10 mouse cellular contexts compared by ENCODE assay signal in genomic region chr17:65956993-65957781, GRCm38 (mm10). TPM values are rescaled to one million over a fixed set of nuclear protein-coding genes. Genes with fewer than 3 reads are reported as not detected.
DNase-seq lines count a peak whose midpoint lies in the region; ATAC-seq lines count a peak whose summit lies in the region.
"Had no signal": no experiment of that assay in that cellular context is flagged by ENCODE, and none has a peak within 500 bp of the region (broad histone marks: within the 10 kb centered on the region; RNA-seq: fewer than 3 reads in every experiment).

No protein-coding gene starts in this region.

- H3K9ac ChIP-seq in hindbrain, embryonic 11.5 days (ENCODE audit: low read depth, low read length): no peak overlapping the region
- H3K9ac ChIP-seq: neural tube, embryonic 13.5 days had no signal

- no peak for ATAC-seq in hindbrain, embryonic 11.5 days (ENCODE audit: low FRiP score)
- ATAC-seq: intestine, postnatal 0 days had no signal

- H3K4me3 ChIP-seq in hindbrain, embryonic 11.5 days (ENCODE audit: low read depth, low read length): no peak overlapping the region
- H3K4me3 ChIP-seq in forebrain, embryonic 10.5 days: no peak overlapping the region
- H3K4me3 ChIP-seq: neural tube, embryonic 13.5 days had no signal

- intact Hi-C loops in left cerebral cortex, postnatal 4 days (cut with DNase I): loop anchor here (10.0 kb wide), 1 partner anchor 82 kb away; no protein-coding TSS in a partner anchor
- intact Hi-C loops in left cerebral cortex, postnatal 10 days (cut with DNase I): no loop called here
- intact Hi-C loops in left cerebral cortex, postnatal 14 days (cut with DNase I): loop anchor here (10.0 kb wide), 1 partner anchor 148 kb away; the partner anchor contains the start of gene Ndufv2

- WGBS in hindbrain, embryonic 11.5 days: 83% methylated on average over 14 of the region's 14 CpGs
- 89% methylated on average over 14 of the region's 14 CpGs for WGBS in forebrain, embryonic 10.5 days

- H3K27ac ChIP-seq in hindbrain, embryonic 11.5 days (ENCODE audit: low read depth, low read length): no peak overlapping the region
- no peak overlapping the region for H3K27ac ChIP-seq in forebrain, embryonic 10.5 days
- H3K27ac ChIP-seq: neural tube, embryonic 13.5 days had no signal

- no peaks in the 10 kb centered on the region for H3K4me1 ChIP-seq in hindbrain, embryonic 11.5 days (replicated peaks; ENCODE audit: control insufficient read depth, insufficient read depth, low read length)
- H3K4me1 ChIP-seq in forebrain, embryonic 10.5 days: peaks cover 5% of the 10 kb centered on the region; the same call in 1 of the 2 replicates
- H3K4me1 ChIP-seq: neural tube, embryonic 13.5 days had no signal

- no peaks in the 10 kb centered on the region for H3K36me3 ChIP-seq in hindbrain, embryonic 11.5 days (ENCODE audit: control insufficient read depth, insufficient read depth, low read length)
- H3K36me3 ChIP-seq in forebrain, embryonic 10.5 days (replicated peaks): no peaks in the 10 kb centered on the region
- H3K36me3 ChIP-seq: neural tube, embryonic 13.5 days had no signal

- H3K27me3 ChIP-seq in hindbrain, embryonic 11.5 days (ENCODE audit: control insufficient read depth, insufficient read depth, low read length): no peaks in the 10 kb centered on the region
- H3K27me3 ChIP-seq in forebrain, embryonic 10.5 days (ENCODE audit: poor library complexity, severe bottlenecking): no peaks in the 10 kb centered on the region
- H3K27me3 ChIP-seq: neural tube, embryonic 13.5 days had no signal

- DNase-seq in left cerebral cortex, postnatal 4 days: peak; percentile 23
- DNase-seq in left cerebral cortex, postnatal 10 days (ENCODE audit: extremely low spot score in 1 of 2, low spot score in 2 of 2): no peak
- DNase-seq in adrenal gland, adult (ENCODE audit: inconsistent age in 2 of 2, low spot score in 1 of 2): peak; percentile 78 to 90
- peak; percentile 47 for DNase-seq in heart, adult 8-10 months (ENCODE audit: low spot score)
- DNase-seq in lung, postnatal 10 days: peak; percentile 69
- DNase-seq in left cerebral cortex, postnatal 14 days (ENCODE audit: low spot score in 2 of 2): no peak
- no peak for DNase-seq in hindbrain, embryonic 11.5 days (ENCODE audit: low spot score)
- DNase-seq in forebrain, embryonic 10.5 days (ENCODE audit: extremely low spot score, low spot score): no peak

- no peak overlapping the region for H3K4me2 ChIP-seq in hindbrain, embryonic 11.5 days (replicated peaks; ENCODE audit: low read depth, low read length)
- H3K4me2 ChIP-seq: neural tube, embryonic 13.5 days had no signal

- H3K9me3 ChIP-seq in hindbrain, embryonic 11.5 days (ENCODE audit: control insufficient read depth, low read length): no peaks in the 10 kb centered on the region
- no peaks in the 10 kb centered on the region for H3K9me3 ChIP-seq in forebrain, embryonic 10.5 days
- H3K9me3 ChIP-seq: neural tube, embryonic 13.5 days had no signal

RNA-seq across cellular contexts. Expression of gene Twsg1, which starts 6.2 kb away (rescaled TPM):
- 10 to 100 TPM; 35.5 to 38.3 TPM for total RNA-seq in left cerebral cortex, postnatal 4 days (2021)
- 10 to 100 TPM; 25.6 to 27.4 TPM for total RNA-seq in left cerebral cortex, postnatal 10 days (2021)
- total RNA-seq in heart, adult 8-10 months (2022): 10 to 100 TPM; 69.1 to 85.0 (median 79.8) TPM
- total RNA-seq in left cerebral cortex, postnatal 14 days (2021): 10 to 100 TPM; 21.9 to 25.6 TPM
- polyA plus RNA-seq in hindbrain, embryonic 11.5 days (2014; fragmentation: Nextera tagmentation; extraction: Ambion mirVana): 85.9 and 98.4 TPM in 2 replicates
- 85.6 and 87.5 TPM in 2 replicates for polyA plus RNA-seq in forebrain, embryonic 10.5 days (2016; fragmentation: Nextera tagmentation; extraction: Ambion mirVana)

Comparison
In these comparisons a context has a peak if more than half of its experiments do, and no peak if none do; other contexts are left out.
1. DNase-seq: peak in left cerebral cortex, postnatal 4 days (single experiment), adrenal gland, adult (2 of 2), heart, adult 8-10 months (single experiment) and lung, postnatal 10 days (single experiment); none in left cerebral cortex, postnatal 10 days (0 of 2), left cerebral cortex, postnatal 14 days (0 of 2), hindbrain, embryonic 11.5 days (single experiment) and forebrain, embryonic 10.5 days (single experiment).